Mouse (Mus musculus) forebrain, embryonic 10.5 days (tissue): Measurements from ENCODE around the gene Rasal1. TPM values are rescaled to one million over a fixed set of nuclear protein-coding genes. Genes with fewer than 3 reads are reported as not detected.
A peak's percentile ranks its signal among the peaks of the same experiment; 100 is the strongest.

ENCODE experiments used
- DNase-seq: peaks from one replicate; pipeline ENCODE4 v3.0.0-alpha.2; 2017; ENCODE audit warnings: low spot score; ENCODE audit errors: extremely low spot score
- H3K27ac ChIP-seq: fragments of 300-500 bp; sonication (generic); 2 replicates; pipeline ENCODE4 v1.5.1; 2016; ENCODE audit warnings: mild to moderate bottlenecking
- H3K27me3 ChIP-seq: fragments of 300-500 bp; sonication (generic); 2 replicates; pipeline ENCODE4 v1.6.1; 2016; ENCODE audit warnings: mild to moderate bottlenecking; ENCODE audit not compliant: poor library complexity, severe bottlenecking
- H3K36me3 ChIP-seq: fragments of 300-500 bp; sonication (generic); replicated peaks from 2 replicates; pipeline ENCODE4 v1.6.1; 2016; ENCODE audit warnings: mild to moderate bottlenecking, moderate library complexity
- H3K4me1 ChIP-seq: fragments of 300-500 bp; sonication (generic); 2 replicates; pipeline ENCODE4 v1.6.1; 2016
- H3K4me3 ChIP-seq: fragments of 300-500 bp; sonication (generic); 2 replicates; pipeline ENCODE4 v1.5.1; 2016; ENCODE audit warnings: mild to moderate bottlenecking, moderate library complexity
- H3K9me3 ChIP-seq: fragments of 300-500 bp; sonication (generic); 2 replicates; pipeline ENCODE4 v1.6.1; 2016; ENCODE audit warnings: mild to moderate bottlenecking, moderate library complexity
- WGBS: fragments of 180-500 bp; shearing (Covaris S2); methylation state at CpG from one replicate; pipeline ENCODE4 v1.1.7; 2016; 5-methylcytosine and 5-hydroxymethylcytosine counted together
- polyA plus RNA-seq: library from polyadenylated mRNA; unstranded; fragments of >200 nt; fragmentation: Nextera tagmentation; extraction: Ambion mirVana; gene quantifications from 2 replicates; pipeline ENCODE4 v1.2.1, GENCODE M21; 2016

The Rasal1 gene
- polyA plus RNA-seq, 1 experiment from 2014 or later, result 0.24 TPM

- H3K27ac ChIP-seq, result no peak overlapping the region
- peaks cover 21% of the 10 kb centered on the region for H3K4me1 ChIP-seq
- H3K4me3 ChIP-seq, result no peak overlapping the region
- H3K9me3 ChIP-seq, result no peaks in the 10 kb centered on the region
- DNase-seq, result no peak
- no peaks in the 10 kb centered on the region for H3K36me3 ChIP-seq
- 82% methylated on average over 19 of the region's 19 CpGs for WGBS
- H3K27me3 ChIP-seq, result peaks cover 67% of the 10 kb centered on the region
Measured at GRCm38 (mm10) chr5:120692034-120692433, 43.4 kb downstream of the Rasal1 start.

GRCm38 (mm10) chr5:120693931-120694694 is 45.5 kb downstream of the Rasal1 start:
- Histone ChIP-seq H3K9me3 (no peaks in the 10 kb centered on the region), H3K27ac (no peak overlapping the region), H3K4me1 (peaks cover 31% of the 10 kb centered on the region), H3K36me3 (no peaks in the 10 kb centered on the region), H3K27me3 (peaks cover 88% of the 10 kb centered on the region), H3K4me3 (peak overlapping the region; percentile 47)
- WGBS, result 11% methylated on average over 38 of the region's 38 CpGs
- no peak for DNase-seq

GRCm38 (mm10) chr5:120694695-120695074 is 46.1 kb downstream of the Rasal1 start:
- peak overlapping the region; percentile 47 for H3K4me3 ChIP-seq
- no peaks in the 10 kb centered on the region for H3K9me3 ChIP-seq
- no peak overlapping the region for H3K27ac ChIP-seq
- no peak for DNase-seq
- H3K4me1 ChIP-seq, result peaks cover 34% of the 10 kb centered on the region
- H3K36me3 ChIP-seq, result no peaks in the 10 kb centered on the region
- WGBS, result 2% methylated on average over 41 of the region's 41 CpGs
- H3K27me3 ChIP-seq, result peaks cover 94% of the 10 kb centered on the region

- DNase-seq, result no peak
- no peaks in the 10 kb centered on the region for H3K9me3 ChIP-seq
- no peak overlapping the region for H3K27ac ChIP-seq
- peaks cover 37% of the 10 kb centered on the region for H3K4me1 ChIP-seq
- 78% methylated on average over 16 of the region's 16 CpGs for WGBS
- H3K27me3 ChIP-seq, result peaks cover 100% of the 10 kb centered on the region
- H3K36me3 ChIP-seq, result no peaks in the 10 kb centered on the region
- H3K4me3 ChIP-seq, result no peak overlapping the region
Measured at GRCm38 (mm10) chr5:120696057-120696743, 47.6 kb downstream of the Rasal1 start.

GRCm38 (mm10) chr5:120696865-120697264 is 48.3 kb downstream of the Rasal1 start:
- no peak overlapping the region for H3K4me3 ChIP-seq
- 58% methylated on average over 4 of the region's 4 CpGs for WGBS
- H3K27ac ChIP-seq, result no peak overlapping the region
- no peak for DNase-seq
- H3K36me3 ChIP-seq, result no peaks in the 10 kb centered on the region
- H3K27me3 ChIP-seq, result peaks cover 99% of the 10 kb centered on the region
- no peaks in the 10 kb centered on the region for H3K9me3 ChIP-seq
- H3K4me1 ChIP-seq, result peaks cover 40% of the 10 kb centered on the region

- H3K27ac ChIP-seq, result no peak overlapping the region
- H3K36me3 ChIP-seq, result no peaks in the 10 kb centered on the region
- H3K9me3 ChIP-seq, result no peaks in the 10 kb centered on the region
- WGBS, result 66% methylated on average over 3 of the region's 3 CpGs
- no peak for DNase-seq
- peaks cover 94% of the 10 kb centered on the region for H3K27me3 ChIP-seq
- H3K4me1 ChIP-seq, result peaks cover 40% of the 10 kb centered on the region
- H3K4me3 ChIP-seq, result no peak overlapping the region
Measured at GRCm38 (mm10) chr5:120698181-120698580, 49.6 kb downstream of the Rasal1 start.

GRCm38 (mm10) chr5:120698801-120699391 is 50.3 kb downstream of the Rasal1 start:
- Histone ChIP-seq H3K27me3 (peaks cover 94% of the 10 kb centered on the region), H3K27ac (peak overlapping the region; percentile 26; the same call in 1 of the 2 replicates), H3K4me1 (peaks cover 40% of the 10 kb centered on the region), H3K4me3 (no peak overlapping the region), H3K36me3 (no peaks in the 10 kb centered on the region), H3K9me3 (no peaks in the 10 kb centered on the region)
- no peak for DNase-seq
- WGBS, result 54% methylated on average over 16 of the region's 16 CpGs

GRCm38 (mm10) chr5:120700996-120701790 is 52.6 kb downstream of the Rasal1 start:
- H3K36me3 ChIP-seq, result no peaks in the 10 kb centered on the region
- H3K27ac ChIP-seq, result no peak overlapping the region
- H3K4me1 ChIP-seq, result peaks cover 42% of the 10 kb centered on the region
- no peak for DNase-seq
- 67% methylated on average over 11 of the region's 11 CpGs for WGBS
- H3K9me3 ChIP-seq, result no peaks in the 10 kb centered on the region
- peaks cover 93% of the 10 kb centered on the region for H3K27me3 ChIP-seq
- H3K4me3 ChIP-seq, result no peak overlapping the region

- DNase-seq, result no peak
- H3K4me1 ChIP-seq, result peaks cover 48% of the 10 kb centered on the region
- no peak overlapping the region for H3K4me3 ChIP-seq
- WGBS, result 86% methylated on average over 4 of the region's 4 CpGs
- H3K9me3 ChIP-seq, result no peaks in the 10 kb centered on the region
- H3K36me3 ChIP-seq, result no peaks in the 10 kb centered on the region
- peaks cover 93% of the 10 kb centered on the region for H3K27me3 ChIP-seq
- no peak overlapping the region for H3K27ac ChIP-seq
Measured at GRCm38 (mm10) chr5:120702421-120702820, 53.8 kb downstream of the Rasal1 start.

GRCm38 (mm10) chr5:120702969-120703368 is 54.4 kb downstream of the Rasal1 start:
- 91% methylated on average over 2 of the region's 2 CpGs for WGBS
- no peak overlapping the region for H3K27ac ChIP-seq
- H3K36me3 ChIP-seq, result no peaks in the 10 kb centered on the region
- no peak for DNase-seq
- H3K27me3 ChIP-seq, result peaks cover 93% of the 10 kb centered on the region
- H3K4me3 ChIP-seq, result no peak overlapping the region
- no peaks in the 10 kb centered on the region for H3K9me3 ChIP-seq
- peaks cover 46% of the 10 kb centered on the region for H3K4me1 ChIP-seq

- no peak overlapping the region for H3K4me3 ChIP-seq
- 86% methylated on average over 3 of the region's 3 CpGs for WGBS
- peaks cover 43% of the 10 kb centered on the region for H3K4me1 ChIP-seq
- no peaks in the 10 kb centered on the region for H3K9me3 ChIP-seq
- no peaks in the 10 kb centered on the region for H3K36me3 ChIP-seq
- no peak overlapping the region for H3K27ac ChIP-seq
- DNase-seq, result no peak
- H3K27me3 ChIP-seq, result peaks cover 93% of the 10 kb centered on the region
Measured at GRCm38 (mm10) chr5:120703660-120704059, 55.0 kb downstream of the Rasal1 start.

- no peaks in the 10 kb centered on the region for H3K9me3 ChIP-seq
- H3K4me3 ChIP-seq, result no peak overlapping the region
- no peaks in the 10 kb centered on the region for H3K36me3 ChIP-seq
- WGBS, result 58% methylated on average over 6 of the region's 6 CpGs
- no peak overlapping the region for H3K27ac ChIP-seq
- peaks cover 93% of the 10 kb centered on the region for H3K27me3 ChIP-seq
- H3K4me1 ChIP-seq, result peaks cover 39% of the 10 kb centered on the region
- no peak for DNase-seq
Measured at GRCm38 (mm10) chr5:120704421-120704820, 55.8 kb downstream of the Rasal1 start.
